Mouse (Mus musculus): ENCODE measurements around the gene Nms. TPM values are rescaled to one million over a fixed set of nuclear protein-coding genes. Genes with fewer than 3 reads are reported as not detected.

Gene Nms
- total and polyA plus RNA-seq, 2 experiments from 2014 or later: not detected

DNA sequence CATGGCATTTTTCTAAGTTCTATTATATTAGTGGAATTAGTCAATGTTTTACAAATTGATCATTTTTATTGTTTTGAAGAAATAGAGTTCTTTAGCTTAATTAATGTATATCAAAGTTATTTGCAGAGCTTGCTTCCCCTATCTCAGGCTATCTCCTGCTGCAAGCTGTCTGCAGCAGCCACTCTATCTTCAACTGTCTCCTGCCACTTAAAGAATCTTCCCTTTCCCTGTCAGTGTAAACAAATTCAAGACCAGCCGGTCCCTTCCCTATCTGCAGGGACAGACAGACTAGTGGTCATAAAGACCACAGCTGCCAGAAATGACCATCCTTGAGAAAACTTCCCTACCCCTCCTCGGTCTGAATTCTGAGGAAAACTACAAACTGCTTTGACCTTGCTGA lies 44.9 kb downstream of the Nms start:
- no peak overlapping the region for H3K4me2 ChIP-seq (ENCODE audit: low read depth, low read length)
- ATAC-seq (ENCODE audit: insufficient read depth, low read depth) (no peak), DNase-seq (ENCODE audit: low spot score) (no peak)
- H3K4me1 ChIP-seq (ENCODE audit: control insufficient read depth, insufficient read depth): peaks cover 3% of the 10 kb centered on the region; the same call in 1 of the 2 replicates
- no peaks in the 10 kb centered on the region for H3K27me3 ChIP-seq (ENCODE audit: control insufficient read depth, insufficient read depth, low read length)
- no peaks in the 10 kb centered on the region for H3K9me3 ChIP-seq (replicated peaks; ENCODE audit: control insufficient read depth, low read length)
- H3K36me3 ChIP-seq (replicated peaks; ENCODE audit: control insufficient read depth, insufficient read depth, low read length): no peaks in the 10 kb centered on the region
- H3K9ac ChIP-seq (replicated peaks; ENCODE audit: low read depth, low read length): no peak overlapping the region
- WGBS: 17% methylated on average over 2 of the region's 2 CpGs
- TF ChIP-seq EP300 (IDR thresholded peaks at IDR 0.05; ENCODE audit: low read depth) (no peak), CTCF (IDR thresholded peaks at IDR 0.05; ENCODE audit: low read depth) (no peak)
- no peak overlapping the region for H3K4me3 ChIP-seq (ENCODE audit: low read depth, low read length)
- no peak overlapping the region for H3K27ac ChIP-seq (ENCODE audit: low read depth)

DNA sequence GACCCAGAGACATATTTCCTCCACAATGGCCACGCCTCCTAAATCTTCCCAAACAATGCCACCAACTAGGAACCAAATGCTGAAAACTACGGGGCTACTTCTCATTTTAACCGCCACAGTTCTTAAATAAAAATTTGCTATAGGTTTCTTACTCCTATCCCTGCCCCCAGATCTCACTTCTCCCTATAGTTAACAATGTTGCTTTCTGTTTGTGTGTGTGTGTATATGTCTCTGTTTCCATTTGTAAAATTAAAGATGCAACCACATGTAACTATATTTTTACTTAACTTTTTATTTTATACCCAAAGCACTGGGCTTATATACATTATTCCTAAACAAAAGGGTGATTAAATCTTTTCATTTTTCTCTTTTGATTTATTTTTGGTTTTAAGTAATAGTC lies 46.4 kb downstream of the Nms start, which contains the start of gene Pdcl3:
Gene Pdcl3, plus strand, starts transcription at position 301 of the 400 bp plus-strand sequence.
- Histone ChIP-seq H3K27me3 (ENCODE audit: control insufficient read depth, insufficient read depth, low read length) (no peaks in the 10 kb centered on the region), H3K27ac (ENCODE audit: low read depth) (peak within 1 kb of the TSS; percentile 94; the same call in 1 of the 2 replicates), H3K4me2 (ENCODE audit: low read depth, low read length) (no peak within 1 kb of the TSS), H3K9ac (replicated peaks; ENCODE audit: low read depth, low read length) (no peak within 1 kb of the TSS), H3K9me3 (replicated peaks; ENCODE audit: control insufficient read depth, low read length) (no peaks in the 10 kb centered on the region), H3K4me3 (ENCODE audit: low read depth, low read length) (no peak within 1 kb of the TSS), H3K36me3 (replicated peaks; ENCODE audit: control insufficient read depth, insufficient read depth, low read length) (no peaks in the 10 kb centered on the region), H3K4me1 (ENCODE audit: control insufficient read depth, insufficient read depth) (peaks cover 3% of the 10 kb centered on the region; the same call in 1 of the 2 replicates)
- DNase-seq (ENCODE audit: low spot score): no peak
- WGBS: 90% methylated on average over 3 of the region's 3 CpGs
- TF ChIP-seq EP300 (IDR thresholded peaks at IDR 0.05; ENCODE audit: low read depth) (no peak), CTCF (IDR thresholded peaks at IDR 0.05; ENCODE audit: low read depth) (no peak)
- no peak for ATAC-seq (ENCODE audit: insufficient read depth, low read depth)

DNA sequence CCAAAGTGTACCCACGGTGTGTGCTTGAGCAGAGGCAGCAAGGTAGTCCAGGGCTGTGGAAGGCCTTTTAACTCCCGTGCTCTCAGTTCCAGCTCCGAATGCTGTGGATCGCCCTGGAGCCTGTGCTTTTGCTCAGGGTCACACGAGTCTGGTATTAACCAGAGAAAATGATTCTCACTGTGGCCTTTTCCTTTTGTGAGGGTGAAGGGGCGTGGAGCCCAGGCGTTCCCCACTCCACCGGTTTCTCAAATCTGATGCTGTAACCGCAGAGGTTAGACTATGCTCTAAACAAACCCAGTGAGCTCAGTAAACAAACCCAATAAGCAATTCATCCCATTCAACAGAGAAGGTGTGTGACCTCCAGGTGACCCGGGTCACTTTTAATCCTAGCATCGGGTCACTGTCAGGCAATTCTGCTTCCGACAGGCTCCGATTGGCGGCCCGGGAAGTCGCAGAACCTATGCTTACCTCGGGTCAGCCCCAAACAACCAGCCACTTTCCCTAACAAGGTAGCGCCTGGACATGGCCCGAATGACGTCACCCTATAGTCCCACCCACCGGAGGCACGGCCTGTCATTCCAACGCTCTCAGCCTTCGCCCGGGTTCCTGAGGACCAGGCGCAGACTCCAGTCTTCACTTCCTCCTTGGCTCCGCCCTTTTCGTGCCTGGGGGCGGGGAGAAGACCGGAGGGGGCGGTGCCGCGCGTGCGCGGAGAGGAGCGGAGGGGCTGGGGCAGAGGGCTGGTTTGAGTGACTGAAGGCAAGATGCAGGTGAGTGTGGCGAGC lies 48.3 kb downstream of the Nms start:
- Histone ChIP-seq H3K9me3 (replicated peaks; ENCODE audit: control insufficient read depth, low read length) (no peaks in the 10 kb centered on the region), H3K4me1 (ENCODE audit: control insufficient read depth, insufficient read depth) (peaks cover 4% of the 10 kb centered on the region), H3K4me2 (ENCODE audit: low read depth, low read length) (peak overlapping the region; percentile 74), H3K9ac (replicated peaks; ENCODE audit: low read depth, low read length) (peak overlapping the region; percentile 77), H3K27me3 (ENCODE audit: control insufficient read depth, insufficient read depth, low read length) (no peaks in the 10 kb centered on the region), H3K36me3 (replicated peaks; ENCODE audit: control insufficient read depth, insufficient read depth, low read length) (peaks cover 5% of the 10 kb centered on the region), H3K27ac (ENCODE audit: low read depth) (peak overlapping the region; percentile 94), H3K4me3 (ENCODE audit: low read depth, low read length) (peak overlapping the region; percentile 93)
- DNase-seq (ENCODE audit: low spot score): peak; percentile 98
- ATAC-seq (ENCODE audit: insufficient read depth, low read depth): peak; percentile 98
- TF ChIP-seq EP300 (IDR thresholded peaks at IDR 0.05; ENCODE audit: low read depth) (no peak), CTCF (IDR thresholded peaks at IDR 0.05; ENCODE audit: low read depth) (no peak)
- 3% methylated on average over 38 of the region's 38 CpGs for WGBS

- H3K9me3 ChIP-seq (replicated peaks; ENCODE audit: control insufficient read depth, low read length): no peaks in the 10 kb centered on the region
- peaks cover 10% of the 10 kb centered on the region for H3K4me1 ChIP-seq (ENCODE audit: control insufficient read depth, insufficient read depth)
- peak overlapping the region; percentile 93 for H3K4me3 ChIP-seq (ENCODE audit: low read depth, low read length)
- H3K36me3 ChIP-seq (replicated peaks; ENCODE audit: control insufficient read depth, insufficient read depth, low read length): peaks cover 9% of the 10 kb centered on the region
- 0% methylated on average over 25 of the region's 25 CpGs for WGBS
- H3K27me3 ChIP-seq (ENCODE audit: control insufficient read depth, insufficient read depth, low read length): no peaks in the 10 kb centered on the region
- H3K27ac ChIP-seq (ENCODE audit: low read depth): peak overlapping the region; percentile 94
- no peak for DNase-seq (ENCODE audit: low spot score)
- peak; percentile 80 for ATAC-seq (ENCODE audit: insufficient read depth, low read depth)
- TF ChIP-seq EP300 (IDR thresholded peaks at IDR 0.05; ENCODE audit: low read depth) (no peak; the same call in 1 of the 2 replicates), CTCF (IDR thresholded peaks at IDR 0.05; ENCODE audit: low read depth) (no peak)
- H3K9ac ChIP-seq (replicated peaks; ENCODE audit: low read depth, low read length): peak overlapping the region; percentile 77
- H3K4me2 ChIP-seq (ENCODE audit: low read depth, low read length): peak overlapping the region; percentile 74
These were observed 48.9 kb downstream of the Nms start for GRCm38 (mm10) chr1:38987865-38988211.

DNA sequence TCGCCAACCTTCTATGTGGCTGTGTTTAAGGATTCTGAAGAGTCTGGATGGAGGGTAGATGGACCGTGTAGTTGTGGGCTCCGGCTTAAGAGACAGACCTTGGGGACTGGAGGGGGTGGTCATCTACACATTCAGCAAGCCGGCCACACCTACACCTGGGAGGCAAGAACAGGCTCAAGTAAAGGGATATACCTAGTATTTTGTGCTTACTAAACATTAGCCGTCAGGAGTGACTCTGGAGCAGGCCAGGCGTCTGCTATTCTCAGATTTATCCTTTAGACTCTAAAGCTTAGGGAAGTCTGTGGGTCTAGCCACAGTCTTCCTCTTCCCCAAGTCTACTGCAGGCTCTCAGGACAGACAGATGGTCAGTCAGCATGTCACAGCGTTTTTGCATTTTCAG lies 49.4 kb downstream of the Nms start:
- ATAC-seq (ENCODE audit: insufficient read depth, low read depth) (no peak), DNase-seq (ENCODE audit: low spot score) (no peak)
- H3K9ac ChIP-seq (replicated peaks; ENCODE audit: low read depth, low read length): peak overlapping the region; percentile 77
- peak overlapping the region; percentile 93 for H3K4me3 ChIP-seq (ENCODE audit: low read depth, low read length)
- peak overlapping the region; percentile 74 for H3K4me2 ChIP-seq (ENCODE audit: low read depth, low read length)
- no peaks in the 10 kb centered on the region for H3K27me3 ChIP-seq (ENCODE audit: control insufficient read depth, insufficient read depth, low read length)
- no peak for TF ChIP-seq CTCF (IDR thresholded peaks at IDR 0.05; ENCODE audit: low read depth)
- TF ChIP-seq EP300 (IDR thresholded peaks at IDR 0.05; ENCODE audit: low read depth): no peak
- H3K36me3 ChIP-seq (replicated peaks; ENCODE audit: control insufficient read depth, insufficient read depth, low read length): peaks cover 15% of the 10 kb centered on the region
- H3K9me3 ChIP-seq (replicated peaks; ENCODE audit: control insufficient read depth, low read length): no peaks in the 10 kb centered on the region
- H3K4me1 ChIP-seq (ENCODE audit: control insufficient read depth, insufficient read depth): peaks cover 10% of the 10 kb centered on the region
- 13% methylated on average over 7 of the region's 7 CpGs for WGBS
- H3K27ac ChIP-seq (ENCODE audit: low read depth): peak overlapping the region; percentile 94
